8 mouse cellular contexts compared by ENCODE assay signal in genomic region chr5:75066715-75067114, GRCm38 (mm10). TPM values are rescaled to one million over a fixed set of nuclear protein-coding genes. Genes with fewer than 3 reads are reported as not detected.
DNase-seq lines count a peak whose midpoint lies in the region; ATAC-seq and TF ChIP-seq lines count a peak whose summit lies in the region.

No protein-coding gene starts in this region.

- H3K36me3 ChIP-seq in megakaryocyte, embryonic 14.5 days (replicated peaks; ENCODE audit: low read length) = no peaks in the 10 kb centered on the region

- H3K4me3 ChIP-seq in megakaryocyte, embryonic 14.5 days (replicated peaks) = peak overlapping the region; percentile 91
- H3K4me3 ChIP-seq in left cerebral cortex, adult 2 months = no peak overlapping the region

- H3K4me1 ChIP-seq in megakaryocyte, embryonic 14.5 days = peaks cover 28% of the 10 kb centered on the region

- peaks cover 39% of the 10 kb centered on the region for H3K9me3 ChIP-seq in megakaryocyte, embryonic 14.5 days

- H3K27ac ChIP-seq in left cerebral cortex, adult 2 months = no peak overlapping the region

- ATAC-seq in hematopoietic stem cell, adult 5-6 weeks (replicated peaks in 1 of 2; ENCODE audit: insufficient read depth in 1 of 2, low FRiP score in 2 of 2, low TSS enrichment in 1 of 2, low read depth in 1 of 2, poor library complexity in 2 of 2, severe bottlenecking in 2 of 2) = peak; percentile 38 to 50; a peak in 3 of 4 replicates

- intact Hi-C loops in left cerebral cortex, adult 2 months (cut with DNase I) = no loop called here

- DNase-seq in spleen, postnatal 36 days (ENCODE audit: low spot score in 2 of 2) = peak; percentile 45 to 50
- DNase-seq in spleen, adult 12 weeks (ENCODE audit: low spot score) = no peak
- no peak for DNase-seq in left cerebral cortex, adult 2 months (ENCODE audit: extremely low spot score in 1 of 2, low spot score in 2 of 2)
- no peak for DNase-seq in kidney, adult 8-10 months
- no peak for DNase-seq in adrenal gland, postnatal 36 days
- DNase-seq in right cerebral cortex, adult 18-20 months = no peak

- TF ChIP-seq CTCF in left cerebral cortex, adult 2 months (IDR thresholded peaks at IDR 0.05) = no peak

- H3K27me3 ChIP-seq in megakaryocyte, embryonic 14.5 days (replicated peaks) = peaks cover 73% of the 10 kb centered on the region

RNA-seq across cellular contexts. Expression of gene Gsx2, which starts 8.7 kb away (rescaled TPM):
- not detected in 2 replicates for total RNA-seq in hematopoietic stem cell, adult 5-6 weeks (2017)
- polyA plus RNA-seq in megakaryocyte, embryonic 14.5 days (2012; ENCODE audit: insufficient read depth, low replicate concordance) = not detected in 2 replicates
- total RNA-seq in left cerebral cortex, adult 2 months (2021) = under 1 TPM in 1 of 2 experiments, not detected in 1; 0.28 TPM
- not detected for total RNA-seq in adrenal gland, postnatal 36 days (2021)

RNA-seq across cellular contexts. Expression of gene Chic2, which starts 22.1 kb away (rescaled TPM):
- 38.3 and 41.7 TPM in 2 replicates for total RNA-seq in hematopoietic stem cell, adult 5-6 weeks (2017)
- 3.0 and 16.6 TPM in 2 replicates for polyA plus RNA-seq in megakaryocyte, embryonic 14.5 days (2012; ENCODE audit: insufficient read depth, low replicate concordance)
- 10 to 100 TPM; 18.1 to 19.9 TPM for total RNA-seq in left cerebral cortex, adult 2 months (2021)
- 10 to 100 TPM; 29.3 to 35.6 TPM for total RNA-seq in adrenal gland, postnatal 36 days (2021)

Comparison
In these comparisons a context has a peak if more than half of its experiments do, and no peak if none do; other contexts are left out.
1. DNase-seq: peak in spleen, postnatal 36 days (2 of 2); none in spleen, adult 12 weeks (single experiment), left cerebral cortex, adult 2 months (0 of 2), kidney, adult 8-10 months (0 of 2), adrenal gland, postnatal 36 days (0 of 2) and right cerebral cortex, adult 18-20 months (single experiment).